Mouse (Mus musculus): ENCODE data around the gene Tnrc6a. TPM values are rescaled to one million over a fixed set of nuclear protein-coding genes. Genes with fewer than 3 reads are reported as not detected.
A peak's percentile ranks its signal among the peaks of the same experiment; 100 is the strongest.

Gene Tnrc6a
- polyA plus RNA-seq, 1 experiment from 2014 or later: 34.1 TPM

DNA sequence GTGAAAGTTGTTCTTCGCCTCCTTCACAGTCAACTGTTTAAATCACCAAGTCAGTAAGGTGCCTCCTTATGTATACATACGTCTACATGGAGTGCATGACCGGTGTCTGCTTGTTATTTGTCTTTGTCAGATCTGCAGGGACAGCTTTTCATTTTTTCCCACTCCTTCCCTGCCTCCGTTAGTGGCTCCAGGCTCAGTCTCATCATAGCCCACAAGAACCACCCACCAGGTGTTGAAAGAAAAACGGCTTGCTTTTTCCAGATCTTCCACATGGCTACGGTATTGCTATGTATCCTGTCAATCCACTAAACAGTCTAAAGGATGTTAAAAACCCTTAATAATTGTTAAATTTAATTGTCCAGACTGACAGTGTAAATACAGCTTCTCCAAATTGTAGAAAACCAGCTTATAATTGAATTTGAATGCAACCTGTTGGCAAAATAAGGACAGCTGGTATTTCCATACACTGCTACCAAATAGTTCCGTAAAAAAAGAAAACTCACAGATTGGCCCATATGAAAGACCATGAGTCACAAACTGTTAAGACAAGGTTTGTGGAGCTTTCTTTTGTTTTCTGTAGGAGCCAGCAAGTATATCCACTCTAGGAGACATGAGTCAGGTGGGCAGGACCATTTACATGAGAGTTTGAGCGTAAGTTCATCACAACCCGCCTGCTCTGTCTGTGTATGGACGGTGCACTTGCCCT lies 22.6 kb downstream of the Tnrc6a start:
- Histone ChIP-seq H3K9ac (ENCODE audit: low read length) (no peak overlapping the region), H3K4me1 (ENCODE audit: control insufficient read depth in 2 of 2, insufficient read depth in 2 of 2, low read length in 2 of 2) (no peaks in the 10 kb centered on the region), H3K27me3 (ENCODE audit: control insufficient read depth, insufficient read depth, low read length) (no peaks in the 10 kb centered on the region), H3K4me2 (ENCODE audit: low read length) (no peak overlapping the region), H3K36me3 (ENCODE audit: control insufficient read depth, insufficient read depth, low read length) (peaks cover 42% of the 10 kb centered on the region), H3K4me3 (ENCODE audit: control insufficient read depth in 1 of 2, insufficient read depth in 1 of 2, low read depth in 1 of 2, low read length in 2 of 2) (no peak overlapping the region), H3K9me3 (ENCODE audit: control insufficient read depth, low read length) (no peaks in the 10 kb centered on the region), H3K27ac (replicated peaks in 1 of 2; ENCODE audit: control insufficient read depth in 1 of 2, insufficient read depth in 1 of 2, low read depth in 2 of 2, low read length in 2 of 2) (no peak overlapping the region)
- no peak for ATAC-seq (ENCODE audit: insufficient number of reproducible peaks, insufficient read depth, low FRiP score, low read depth)
- 84% methylated on average over 10 of the region's 10 CpGs for WGBS

DNA sequence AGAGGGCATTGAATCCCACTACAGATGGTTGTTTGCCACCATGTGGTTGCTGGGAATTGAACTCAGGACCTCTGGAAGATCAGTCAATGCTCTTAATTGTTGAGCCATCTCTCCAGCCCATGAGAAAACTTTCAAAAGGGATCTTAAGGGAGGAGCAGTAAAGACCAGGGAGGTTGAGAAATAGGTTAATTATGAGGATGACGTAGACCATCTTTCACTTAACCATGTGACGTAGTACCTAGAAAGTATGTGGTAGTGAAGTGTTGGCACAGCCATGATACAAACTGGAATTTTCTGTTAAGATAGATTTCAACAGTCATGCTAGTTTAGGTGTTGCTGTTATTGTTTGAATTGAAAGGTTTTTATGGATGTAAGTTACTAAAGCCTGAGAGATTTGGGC lies 24.1 kb downstream of the Tnrc6a start:
- Histone ChIP-seq H3K9me3 (ENCODE audit: control insufficient read depth, low read length) (no peaks in the 10 kb centered on the region), H3K4me3 (ENCODE audit: control insufficient read depth in 1 of 2, insufficient read depth in 1 of 2, low read depth in 1 of 2, low read length in 2 of 2) (no peak overlapping the region), H3K4me2 (ENCODE audit: low read length) (no peak overlapping the region), H3K36me3 (ENCODE audit: control insufficient read depth, insufficient read depth, low read length) (peaks cover 46% of the 10 kb centered on the region), H3K27ac (replicated peaks in 1 of 2; ENCODE audit: control insufficient read depth in 1 of 2, insufficient read depth in 1 of 2, low read depth in 2 of 2, low read length in 2 of 2) (no peak overlapping the region), H3K27me3 (ENCODE audit: control insufficient read depth, insufficient read depth, low read length) (no peaks in the 10 kb centered on the region), H3K9ac (ENCODE audit: low read length) (no peak overlapping the region), H3K4me1 (ENCODE audit: control insufficient read depth in 2 of 2, insufficient read depth in 2 of 2, low read length in 2 of 2) (no peaks in the 10 kb centered on the region)
- 96% methylated on average over 2 of the region's 2 CpGs for WGBS
- no peak for ATAC-seq (ENCODE audit: insufficient number of reproducible peaks, insufficient read depth, low FRiP score, low read depth)

DNA sequence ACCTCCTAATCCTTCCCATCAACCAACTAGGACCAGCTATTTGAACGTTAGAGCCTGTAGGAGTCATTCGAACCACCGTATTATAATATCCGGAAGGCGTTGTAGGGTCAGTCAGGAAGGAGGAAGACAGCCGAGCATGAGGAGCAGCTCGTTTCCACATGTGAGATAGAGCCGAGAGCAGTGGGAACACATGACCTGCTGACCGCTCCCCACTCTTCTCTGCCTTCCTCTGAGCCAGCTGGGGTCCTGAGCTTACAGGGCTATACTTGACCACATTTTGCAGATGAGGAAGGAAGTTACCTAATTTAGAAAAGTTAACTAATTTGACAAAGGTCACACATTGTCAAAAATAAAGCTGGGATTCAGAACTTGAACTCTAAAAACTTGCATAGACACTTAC lies 25.2 kb downstream of the Tnrc6a start:
- 68% methylated on average over 9 of the region's 9 CpGs for WGBS

DNA sequence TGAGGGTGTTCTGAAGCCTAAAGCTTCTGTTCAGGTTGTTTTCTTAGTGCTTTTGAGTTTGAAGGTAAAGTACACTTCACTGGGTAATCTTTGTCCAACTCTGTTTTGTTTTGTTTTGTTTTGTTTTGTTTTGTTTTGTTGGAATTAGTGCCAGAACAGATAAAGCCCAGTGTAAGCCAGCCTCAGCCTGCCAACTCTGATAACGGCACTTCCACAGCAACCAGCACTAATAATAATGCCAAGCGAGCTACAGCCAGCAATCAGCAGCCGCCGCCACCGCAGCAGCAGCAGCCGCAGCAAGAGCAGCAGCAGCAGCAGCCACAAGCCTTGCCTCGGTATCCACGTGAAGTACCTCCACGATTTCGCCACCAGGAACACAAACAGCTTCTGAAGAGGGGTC lies 38.7 kb downstream of the Tnrc6a start:
- H3K36me3 ChIP-seq (ENCODE audit: control insufficient read depth, insufficient read depth, low read length): peaks cover 77% of the 10 kb centered on the region
- no peaks in the 10 kb centered on the region for H3K27me3 ChIP-seq (ENCODE audit: control insufficient read depth, insufficient read depth, low read length)
- H3K27ac ChIP-seq (replicated peaks in 1 of 2; ENCODE audit: control insufficient read depth in 1 of 2, insufficient read depth in 1 of 2, low read depth in 2 of 2, low read length in 2 of 2): peak overlapping the region in 1 of 2 experiments; percentile 39; a peak in 1 of 4 replicates
- no peak overlapping the region for H3K9ac ChIP-seq (ENCODE audit: low read length)
- H3K9me3 ChIP-seq (ENCODE audit: control insufficient read depth, low read length): no peaks in the 10 kb centered on the region
- ATAC-seq (ENCODE audit: insufficient number of reproducible peaks, insufficient read depth, low FRiP score, low read depth): no peak
- peaks cover 0 to 15% of the 10 kb centered on the region in 2 experiments; a peak in 2 of 4 replicates for H3K4me1 ChIP-seq (ENCODE audit: control insufficient read depth in 2 of 2, insufficient read depth in 2 of 2, low read length in 2 of 2)
- no peak overlapping the region for H3K4me2 ChIP-seq (ENCODE audit: low read length)
- H3K4me3 ChIP-seq (ENCODE audit: control insufficient read depth in 1 of 2, insufficient read depth in 1 of 2, low read depth in 1 of 2, low read length in 2 of 2): no peak overlapping the region
- 39% methylated on average over 10 of the region's 10 CpGs for WGBS

More for the DNA sequence above, 25.2 kb downstream of the Tnrc6a start:
- Histone ChIP-seq H3K27me3 (ENCODE audit: control insufficient read depth, insufficient read depth, low read length) (no peaks in the 10 kb centered on the region), H3K4me2 (ENCODE audit: low read length) (no peak overlapping the region), H3K4me3 (ENCODE audit: control insufficient read depth in 1 of 2, insufficient read depth in 1 of 2, low read depth in 1 of 2, low read length in 2 of 2) (no peak overlapping the region), H3K9ac (ENCODE audit: low read length) (no peak overlapping the region), H3K4me1 (ENCODE audit: control insufficient read depth in 2 of 2, insufficient read depth in 2 of 2, low read length in 2 of 2) (no peaks in the 10 kb centered on the region), H3K27ac (replicated peaks in 1 of 2; ENCODE audit: control insufficient read depth in 1 of 2, insufficient read depth in 1 of 2, low read depth in 2 of 2, low read length in 2 of 2) (no peak overlapping the region), H3K9me3 (ENCODE audit: control insufficient read depth, low read length) (no peaks in the 10 kb centered on the region), H3K36me3 (ENCODE audit: control insufficient read depth, insufficient read depth, low read length) (peaks cover 51% of the 10 kb centered on the region)
- ATAC-seq (ENCODE audit: insufficient number of reproducible peaks, insufficient read depth, low FRiP score, low read depth): no peak

DNA sequence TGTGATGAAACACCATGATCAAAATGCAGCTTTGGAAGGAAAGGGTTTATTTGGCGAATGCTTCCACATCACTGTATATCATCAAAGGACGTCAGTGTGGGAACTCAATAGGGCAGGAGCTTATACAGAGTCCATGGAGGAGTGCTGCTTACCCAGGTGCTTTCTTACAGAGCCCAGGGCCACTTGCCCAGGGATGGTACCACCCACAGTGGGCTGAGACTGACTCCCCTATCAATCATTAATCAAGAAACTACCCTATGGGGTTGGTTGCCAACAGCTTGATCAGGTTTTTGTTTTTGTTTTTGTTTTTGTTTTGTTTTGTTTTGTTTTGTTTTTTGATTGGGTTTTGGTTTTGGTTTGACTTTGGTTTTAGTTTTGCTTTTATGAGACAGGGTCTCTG lies 43.8 kb downstream of the Tnrc6a start:
- Histone ChIP-seq H3K4me3 (ENCODE audit: control insufficient read depth in 1 of 2, insufficient read depth in 1 of 2, low read depth in 1 of 2, low read length in 2 of 2) (no peak overlapping the region), H3K4me1 (ENCODE audit: control insufficient read depth in 2 of 2, insufficient read depth in 2 of 2, low read length in 2 of 2) (peaks cover 0 to 12% of the 10 kb centered on the region in 2 experiments; a peak in 3 of 4 replicates), H3K9ac (ENCODE audit: low read length) (no peak overlapping the region), H3K36me3 (ENCODE audit: control insufficient read depth, insufficient read depth, low read length) (peaks cover 100% of the 10 kb centered on the region), H3K27ac (replicated peaks in 1 of 2; ENCODE audit: control insufficient read depth in 1 of 2, insufficient read depth in 1 of 2, low read depth in 2 of 2, low read length in 2 of 2) (no peak overlapping the region), H3K9me3 (ENCODE audit: control insufficient read depth, low read length) (no peaks in the 10 kb centered on the region), H3K4me2 (ENCODE audit: low read length) (no peak overlapping the region), H3K27me3 (ENCODE audit: control insufficient read depth, insufficient read depth, low read length) (no peaks in the 10 kb centered on the region)
- WGBS: 90% methylated on average over 2 of the region's 2 CpGs
- no peak for ATAC-seq (ENCODE audit: insufficient number of reproducible peaks, insufficient read depth, low FRiP score, low read depth)

DNA sequence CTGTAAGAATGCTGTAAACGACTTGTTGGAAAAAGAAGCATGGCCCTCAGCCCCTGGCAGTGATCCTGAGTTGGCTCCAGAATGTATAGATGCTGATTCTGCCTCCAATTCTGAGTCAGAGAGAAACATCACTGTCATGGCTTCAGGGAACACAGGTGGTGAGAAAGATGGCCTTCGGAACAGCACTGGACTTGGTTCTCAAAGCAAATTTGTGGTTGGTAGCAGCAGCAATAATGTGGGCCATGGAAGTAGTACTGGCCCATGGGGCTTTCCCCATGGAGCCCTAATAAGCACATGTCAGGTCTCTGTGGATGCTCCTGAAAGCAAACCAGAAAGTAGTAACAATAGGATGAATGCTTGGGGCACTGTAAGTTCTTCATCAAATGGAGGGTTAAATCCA lies 45.9 kb downstream of the Tnrc6a start:
- peaks cover 100% of the 10 kb centered on the region for H3K36me3 ChIP-seq (ENCODE audit: control insufficient read depth, insufficient read depth, low read length)
- H3K4me1 ChIP-seq (ENCODE audit: control insufficient read depth in 2 of 2, insufficient read depth in 2 of 2, low read length in 2 of 2): peaks cover 0 to 5% of the 10 kb centered on the region in 2 experiments; a peak in 2 of 4 replicates
- no peak overlapping the region for H3K4me3 ChIP-seq (ENCODE audit: control insufficient read depth in 1 of 2, insufficient read depth in 1 of 2, low read depth in 1 of 2, low read length in 2 of 2)
- no peaks in the 10 kb centered on the region for H3K9me3 ChIP-seq (ENCODE audit: control insufficient read depth, low read length)
- H3K27me3 ChIP-seq (ENCODE audit: control insufficient read depth, insufficient read depth, low read length): no peaks in the 10 kb centered on the region
- WGBS: 90% methylated on average over 2 of the region's 2 CpGs
- H3K9ac ChIP-seq (ENCODE audit: low read length): no peak overlapping the region
- no peak for ATAC-seq (ENCODE audit: insufficient number of reproducible peaks, insufficient read depth, low FRiP score, low read depth)
- no peak overlapping the region for H3K4me2 ChIP-seq (ENCODE audit: low read length)
- no peak overlapping the region for H3K27ac ChIP-seq (replicated peaks in 1 of 2; ENCODE audit: control insufficient read depth in 1 of 2, insufficient read depth in 1 of 2, low read depth in 2 of 2, low read length in 2 of 2)

DNA sequence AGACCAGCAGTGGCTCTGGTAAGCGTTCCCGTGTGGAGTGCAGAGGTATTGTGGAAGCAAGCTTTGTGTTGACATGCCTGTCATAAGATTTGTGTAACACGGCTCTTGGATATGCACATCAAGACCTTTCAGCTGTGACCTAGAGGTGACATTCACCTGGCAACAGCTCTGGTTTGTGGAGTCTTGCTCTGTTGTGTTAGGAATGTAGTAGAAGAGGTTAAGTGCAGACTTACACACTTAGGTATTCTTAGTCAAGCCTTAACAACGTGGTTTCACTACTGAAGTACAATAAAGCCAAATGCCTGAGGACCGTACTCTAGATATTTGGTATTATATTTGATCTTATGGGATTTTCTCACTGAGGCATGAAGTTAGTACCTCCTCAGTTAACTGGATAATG lies 48.4 kb downstream of the Tnrc6a start:
- Histone ChIP-seq H3K27ac (replicated peaks in 1 of 2; ENCODE audit: control insufficient read depth in 1 of 2, insufficient read depth in 1 of 2, low read depth in 2 of 2, low read length in 2 of 2) (no peak overlapping the region), H3K27me3 (ENCODE audit: control insufficient read depth, insufficient read depth, low read length) (no peaks in the 10 kb centered on the region), H3K4me1 (ENCODE audit: control insufficient read depth in 2 of 2, insufficient read depth in 2 of 2, low read length in 2 of 2) (peaks cover 0 to 5% of the 10 kb centered on the region in 2 experiments; a peak in 2 of 4 replicates), H3K4me2 (ENCODE audit: low read length) (no peak overlapping the region), H3K9me3 (ENCODE audit: control insufficient read depth, low read length) (no peaks in the 10 kb centered on the region), H3K36me3 (ENCODE audit: control insufficient read depth, insufficient read depth, low read length) (peaks cover 100% of the 10 kb centered on the region), H3K4me3 (ENCODE audit: control insufficient read depth in 1 of 2, insufficient read depth in 1 of 2, low read depth in 1 of 2, low read length in 2 of 2) (no peak overlapping the region), H3K9ac (ENCODE audit: low read length) (no peak overlapping the region)
- no peak for ATAC-seq (ENCODE audit: insufficient number of reproducible peaks, insufficient read depth, low FRiP score, low read depth)
- WGBS: 44% methylated on average over 5 of the region's 5 CpGs

DNA sequence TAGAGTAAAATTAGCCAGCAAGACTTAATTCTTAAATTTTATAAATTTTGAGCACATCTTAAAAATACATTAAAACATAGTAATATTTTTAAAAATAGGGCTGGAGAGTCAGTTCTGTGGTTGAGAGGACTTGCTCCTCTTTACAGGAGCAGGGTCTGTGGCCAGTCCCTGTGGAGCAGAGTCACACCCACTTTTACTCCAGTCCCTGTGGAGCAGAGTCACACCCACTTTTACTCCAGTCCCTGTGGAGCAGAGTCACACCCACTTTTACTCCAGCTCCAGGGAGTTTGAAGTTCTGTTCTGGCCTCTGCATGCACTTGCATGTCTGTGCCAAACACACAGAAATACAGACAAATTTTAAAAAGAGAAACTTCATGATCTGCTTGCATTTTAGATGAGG lies 53.5 kb downstream of the Tnrc6a start:
- Histone ChIP-seq H3K9ac (ENCODE audit: low read length) (no peak overlapping the region), H3K4me3 (ENCODE audit: control insufficient read depth in 1 of 2, insufficient read depth in 1 of 2, low read depth in 1 of 2, low read length in 2 of 2) (no peak overlapping the region), H3K9me3 (ENCODE audit: control insufficient read depth, low read length) (no peaks in the 10 kb centered on the region), H3K27ac (replicated peaks in 1 of 2; ENCODE audit: control insufficient read depth in 1 of 2, insufficient read depth in 1 of 2, low read depth in 2 of 2, low read length in 2 of 2) (no peak overlapping the region), H3K4me2 (ENCODE audit: low read length) (no peak overlapping the region), H3K27me3 (ENCODE audit: control insufficient read depth, insufficient read depth, low read length) (no peaks in the 10 kb centered on the region), H3K36me3 (ENCODE audit: control insufficient read depth, insufficient read depth, low read length) (peaks cover 100% of the 10 kb centered on the region), H3K4me1 (ENCODE audit: control insufficient read depth in 2 of 2, insufficient read depth in 2 of 2, low read length in 2 of 2) (no peaks in the 10 kb centered on the region; a peak in 1 of 4 replicates)
- no peak for ATAC-seq (ENCODE audit: insufficient number of reproducible peaks, insufficient read depth, low FRiP score, low read depth)

Data from heart, embryonic 14.5 days (tissue).